Mouse (Mus musculus) myocyte (in vitro differentiated cells): ENCODE measurements at regions not wholly inside any gene's neighbourhood (a gene's known extent, or its start where the extent isn't known, plus 50 kb on each side); places are given as distances from the start of the nearest gene placed in this dataset.

Experiments
- POLR2A ChIP-seq: IDR thresholded peaks from one replicate; pipeline ENCODE4 v1.6.1; 2011; ENCODE audit warnings: low read depth, mild to moderate bottlenecking, control low read depth, moderate library complexity; ENCODE audit not compliant: insufficient read length
- USF1 ChIP-seq: IDR thresholded peaks from one replicate; pipeline ENCODE4 v1.6.1; 2011; ENCODE audit warnings: low read depth, mild to moderate bottlenecking, control low read depth, moderate library complexity

GRCm38 (mm10) chr14:105813661-105814060 lies 83.0 kb downstream of the Spry2 start:
- TF ChIP-seq USF1 (no peak), POLR2A (no peak)
